Mouse (Mus musculus) Muller cell, postnatal 12 days (primary cell): ENCODE measurements around the gene Nox4.

Experiments
- DNase-seq: peaks from one replicate; pipeline ENCODE4 v3.0.0-alpha.2; 2015; ENCODE audit errors: inconsistent ontology term

Gene Nox4

GRCm38 (mm10) chr7:87245856-87246579 lies at the start of gene Nox4:
Gene Nox4 (plus strand): TSS chr7:87246096.
- DNase-seq, result peak; percentile 16

- DNase-seq, result peak; percentile 15
These were observed 41.1 kb upstream of the Nox4 start for GRCm38 (mm10) chr7:87204751-87205150.

GRCm38 (mm10) chr7:87221712-87222111 lies 24.2 kb upstream of the Nox4 start:
- peak; percentile 74 for DNase-seq

- DNase-seq, result peak; percentile 52
These were observed 23.1 kb upstream of the Nox4 start for GRCm38 (mm10) chr7:87222751-87223150.

- DNase-seq, result no peak
These were observed 20.3 kb upstream of the Nox4 start for GRCm38 (mm10) chr7:87225617-87226016.

GRCm38 (mm10) chr7:87227051-87227948 lies 18.6 kb upstream of the Nox4 start:
- DNase-seq, result no peak

- DNase-seq, result no peak
These were observed 16.4 kb upstream of the Nox4 start for GRCm38 (mm10) chr7:87229502-87229901.

- DNase-seq, result peak; percentile 81
These were observed 4.8 kb upstream of the Nox4 start for GRCm38 (mm10) chr7:87241139-87241538.

- DNase-seq, result peak; percentile 63
These were observed 661 bp downstream of the Nox4 start for GRCm38 (mm10) chr7:87246580-87246934.

- no peak for DNase-seq
These were observed 1.0 kb downstream of the Nox4 start for GRCm38 (mm10) chr7:87246940-87247339.

- no peak for DNase-seq
These were observed 2.0 kb downstream of the Nox4 start for GRCm38 (mm10) chr7:87247926-87248325.

- no peak for DNase-seq
These were observed 6.2 kb downstream of the Nox4 start for GRCm38 (mm10) chr7:87252071-87252470.

- DNase-seq, result peak; percentile 34
These were observed 31.3 kb downstream of the Nox4 start for GRCm38 (mm10) chr7:87277225-87277624.

- no peak for DNase-seq
These were observed 57.9 kb downstream of the Nox4 start for GRCm38 (mm10) chr7:87303726-87304315.

- DNase-seq, result peak; percentile 11
These were observed 75.7 kb downstream of the Nox4 start for GRCm38 (mm10) chr7:87321571-87321970.

- no peak for DNase-seq
These were observed 76.2 kb downstream of the Nox4 start for GRCm38 (mm10) chr7:87322085-87322484.

- DNase-seq, result peak; percentile 32
These were observed 85.1 kb downstream of the Nox4 start for GRCm38 (mm10) chr7:87330782-87331558.

GRCm38 (mm10) chr7:87345598-87345997 lies 99.7 kb downstream of the Nox4 start:
- no peak for DNase-seq

GRCm38 (mm10) chr7:87352818-87353217 lies 106.9 kb downstream of the Nox4 start:
- no peak for DNase-seq

GRCm38 (mm10) chr7:87367834-87368233 lies 121.9 kb downstream of the Nox4 start:
- no peak for DNase-seq

- peak; percentile 58 for DNase-seq
These were observed 123.2 kb downstream of the Nox4 start for GRCm38 (mm10) chr7:87369131-87369530.

- DNase-seq, result no peak
These were observed 124.9 kb downstream of the Nox4 start for GRCm38 (mm10) chr7:87370789-87371188.
